Mouse (Mus musculus): ENCODE measurements at regions not wholly inside any gene's neighbourhood (a gene's known extent, or its start where the extent isn't known, plus 50 kb on each side); places are given as distances from the start of the nearest gene placed in this dataset.
A peak's percentile ranks its signal among the peaks of the same experiment; 100 is the strongest.

- H3K27ac ChIP-seq: no peak overlapping the region
- no peaks in the 10 kb centered on the region; the same call in 1 of the 2 replicates for H3K27me3 ChIP-seq (replicated peaks)
- no peaks in the 10 kb centered on the region for H3K9me3 ChIP-seq
- H3K9ac ChIP-seq: no peak overlapping the region
- no peak for ATAC-seq (ENCODE audit: insufficient read depth, low FRiP score, low read depth)
- H3K4me3 ChIP-seq (replicated peaks): peak overlapping the region; percentile 3; the same call in 1 of the 2 replicates
- H3K4me2 ChIP-seq: peak overlapping the region; percentile 90; the same call in 1 of the 2 replicates
- H3K4me1 ChIP-seq: peaks cover 14% of the 10 kb centered on the region
- 47% methylated on average over 9 of the region's 9 CpGs for whole genome bisulfite sequencing
- no peaks in the 10 kb centered on the region for H3K36me3 ChIP-seq
Measured at GRCm38 (mm10) chr3:9345885-9346284, 264.0 kb downstream of the Zfp704 start.

- Histone ChIP-seq H3K27me3 (replicated peaks) (no peaks in the 10 kb centered on the region; the same call in 1 of the 2 replicates), H3K27ac (no peak overlapping the region), H3K9me3 (no peaks in the 10 kb centered on the region), H3K36me3 (no peaks in the 10 kb centered on the region), H3K4me3 (replicated peaks) (no peak overlapping the region), H3K4me2 (no peak overlapping the region), H3K4me1 (peaks cover 17% of the 10 kb centered on the region), H3K9ac (no peak overlapping the region)
- no peak for ATAC-seq (ENCODE audit: insufficient read depth, low FRiP score, low read depth)
- 12% methylated on average over 4 of the region's 4 CpGs for whole genome bisulfite sequencing
Measured at GRCm38 (mm10) chr3:9343586-9343985, 266.3 kb downstream of the Zfp704 start.

DNA sequence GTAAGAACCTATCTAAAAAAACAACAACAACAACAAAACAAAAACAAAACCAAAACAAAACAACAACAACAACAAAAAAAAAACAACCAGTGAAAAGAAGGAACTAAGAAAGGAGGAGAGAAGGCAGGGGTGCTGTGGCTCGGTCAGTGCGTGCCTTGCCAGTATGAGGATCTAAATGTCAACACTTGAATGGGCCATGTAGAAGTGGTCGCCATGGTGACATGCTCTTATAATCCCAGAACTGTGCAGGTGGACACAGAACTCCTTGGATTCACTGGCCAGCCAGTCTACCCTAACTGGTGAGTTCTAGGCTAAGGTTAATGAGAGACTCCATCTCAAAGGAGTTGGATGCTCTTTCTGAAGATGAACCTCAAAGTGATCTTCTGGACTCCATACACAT lies 267.7 kb downstream of the Zfp704 start:
- ATAC-seq (ENCODE audit: insufficient read depth, low FRiP score, low read depth): no peak

DNA sequence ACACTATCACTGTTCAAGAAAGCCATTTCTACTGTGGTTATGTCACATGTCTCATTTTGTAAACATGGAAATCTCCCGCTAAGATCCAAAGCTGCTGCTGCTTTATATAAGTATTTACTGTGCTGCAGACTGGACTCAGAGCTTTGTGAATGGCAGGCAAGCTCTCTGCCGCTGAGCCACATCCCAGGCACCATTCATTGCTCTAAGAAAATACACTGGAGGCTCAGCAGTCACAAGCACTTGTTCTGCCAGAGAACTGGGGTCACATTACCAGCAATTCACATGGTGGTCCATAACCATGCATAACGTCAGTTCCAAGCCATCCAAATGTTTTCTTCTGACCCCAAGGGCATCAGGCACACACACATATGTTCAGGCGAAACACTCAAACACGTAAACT lies 268.2 kb downstream of the Zfp704 start:
- WGBS: 53% methylated on average over 5 of the region's 5 CpGs
- Histone ChIP-seq H3K36me3 (no peaks in the 10 kb centered on the region), H3K27ac (no peak overlapping the region), H3K4me3 (replicated peaks) (no peak overlapping the region), H3K4me1 (peaks cover 9% of the 10 kb centered on the region), H3K9me3 (no peaks in the 10 kb centered on the region), H3K9ac (no peak overlapping the region), H3K27me3 (replicated peaks) (no peaks in the 10 kb centered on the region), H3K4me2 (no peak overlapping the region)
- no peak for ATAC-seq (ENCODE audit: insufficient read depth, low FRiP score, low read depth)

More for the DNA sequence above, 267.7 kb downstream of the Zfp704 start:
- H3K9me3 ChIP-seq: no peaks in the 10 kb centered on the region
- H3K4me1 ChIP-seq: peaks cover 10% of the 10 kb centered on the region
- H3K4me2 ChIP-seq: no peak overlapping the region
- no peaks in the 10 kb centered on the region for H3K27me3 ChIP-seq (replicated peaks)
- H3K36me3 ChIP-seq: no peaks in the 10 kb centered on the region
- WGBS: 82% methylated on average over 3 of the region's 3 CpGs
- no peak overlapping the region for H3K4me3 ChIP-seq (replicated peaks)
- H3K27ac ChIP-seq: no peak overlapping the region
- no peak overlapping the region for H3K9ac ChIP-seq

GRCm38 (mm10) chr3:9341244-9341643 lies 268.6 kb downstream of the Zfp704 start:
- H3K27me3 ChIP-seq (replicated peaks): no peaks in the 10 kb centered on the region
- H3K9ac ChIP-seq: no peak overlapping the region
- peak overlapping the region; percentile 79 for H3K4me2 ChIP-seq
- H3K4me1 ChIP-seq: peaks cover 9% of the 10 kb centered on the region
- H3K4me3 ChIP-seq (replicated peaks): peak overlapping the region; percentile 32; the same call in 1 of the 2 replicates
- WGBS: 28% methylated on average over 4 of the region's 4 CpGs
- H3K36me3 ChIP-seq: no peaks in the 10 kb centered on the region
- no peak for ATAC-seq (ENCODE audit: insufficient read depth, low FRiP score, low read depth)
- no peak overlapping the region for H3K27ac ChIP-seq
- H3K9me3 ChIP-seq: no peaks in the 10 kb centered on the region

DNA sequence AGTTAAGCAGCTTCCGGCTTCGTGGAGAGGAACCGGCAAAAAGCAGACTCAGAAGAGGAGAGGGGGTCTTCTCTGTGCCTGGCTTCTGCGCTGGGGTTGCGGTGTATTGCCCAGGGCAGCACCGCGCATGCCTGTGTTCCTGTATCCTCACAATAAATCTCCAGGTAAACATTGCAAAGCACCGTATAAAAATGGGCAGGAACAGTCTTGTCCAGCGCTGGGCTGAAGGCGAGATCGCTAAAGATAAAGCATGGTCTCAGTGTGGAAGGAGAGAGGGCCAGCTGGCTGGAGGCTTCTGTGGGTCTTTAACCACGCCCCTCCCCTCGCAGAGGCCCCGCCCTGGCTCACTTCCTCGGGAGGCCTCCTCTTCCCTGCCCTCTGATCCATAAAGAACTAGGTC lies 269.1 kb downstream of the Zfp704 start:
- Histone ChIP-seq H3K27ac (no peak overlapping the region), H3K4me3 (replicated peaks) (peak overlapping the region; percentile 32), H3K4me2 (peak overlapping the region; percentile 79), H3K4me1 (peaks cover 9% of the 10 kb centered on the region), H3K9ac (0 out of 2 replicates have a peak overlapping the region, but pooled peaks have one; percentile 6), H3K36me3 (no peaks in the 10 kb centered on the region), H3K27me3 (replicated peaks) (no peaks in the 10 kb centered on the region), H3K9me3 (no peaks in the 10 kb centered on the region)
- 1% methylated on average over 15 of the region's 15 CpGs for WGBS
- peak; percentile 68; the same call in 1 of the 2 replicates for ATAC-seq (ENCODE audit: insufficient read depth, low FRiP score, low read depth)

DNA sequence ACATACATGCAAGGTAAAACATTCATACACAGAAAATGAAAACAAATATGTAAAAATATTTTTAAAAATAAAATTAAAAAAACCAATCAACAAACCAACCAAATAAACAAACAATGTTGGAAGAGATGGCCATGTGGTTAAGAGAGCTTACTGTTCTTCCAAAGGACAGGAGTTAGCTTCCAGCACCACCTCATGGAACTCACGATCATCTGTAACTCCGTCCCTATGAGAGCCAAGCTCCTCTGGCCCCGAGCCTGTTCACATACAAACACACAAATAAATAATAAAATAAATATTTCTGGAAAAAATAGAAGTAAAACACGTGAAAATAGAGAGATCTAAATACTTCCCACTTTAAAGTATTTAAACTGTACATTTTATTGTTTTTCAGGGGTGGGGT lies 269.5 kb downstream of the Zfp704 start:
- Histone ChIP-seq H3K36me3 (no peaks in the 10 kb centered on the region), H3K4me2 (peak overlapping the region; percentile 79), H3K27me3 (replicated peaks) (no peaks in the 10 kb centered on the region), H3K4me3 (replicated peaks) (peak overlapping the region; percentile 32), H3K9me3 (no peaks in the 10 kb centered on the region), H3K9ac (no peak overlapping the region), H3K4me1 (peaks cover 9% of the 10 kb centered on the region), H3K27ac (no peak overlapping the region)
- ATAC-seq (ENCODE audit: insufficient read depth, low FRiP score, low read depth): no peak
- 27% methylated on average over 4 of the region's 4 CpGs for WGBS

GRCm38 (mm10) chr3:9339669-9340068 lies 270.2 kb downstream of the Zfp704 start:
- peaks cover 9% of the 10 kb centered on the region for H3K4me1 ChIP-seq
- H3K27ac ChIP-seq: no peak overlapping the region
- WGBS: 70% methylated on average over 4 of the region's 4 CpGs
- no peak overlapping the region for H3K4me2 ChIP-seq
- H3K4me3 ChIP-seq (replicated peaks): no peak overlapping the region
- ATAC-seq (ENCODE audit: insufficient read depth, low FRiP score, low read depth): no peak
- H3K9me3 ChIP-seq: no peaks in the 10 kb centered on the region
- no peaks in the 10 kb centered on the region for H3K36me3 ChIP-seq
- H3K9ac ChIP-seq: no peak overlapping the region
- no peaks in the 10 kb centered on the region for H3K27me3 ChIP-seq (replicated peaks)

- ATAC-seq (ENCODE audit: insufficient read depth, low FRiP score, low read depth): no peak
- no peak overlapping the region for H3K9ac ChIP-seq
- 74% methylated on average over 4 of the region's 4 CpGs for WGBS
Measured at GRCm38 (mm10) chr3:9335580-9335979, 274.3 kb downstream of the Zfp704 start.

More at GRCm38 (mm10) chr3:9335580-9335979, 274.3 kb downstream of the Zfp704 start:
- Histone ChIP-seq H3K4me2 (no peak overlapping the region), H3K36me3 (no peaks in the 10 kb centered on the region), H3K27ac (no peak overlapping the region), H3K4me1 (peaks cover under 1% of the 10 kb centered on the region; the same call in 1 of the 2 replicates), H3K9me3 (no peaks in the 10 kb centered on the region), H3K4me3 (replicated peaks) (no peak overlapping the region), H3K27me3 (replicated peaks) (no peaks in the 10 kb centered on the region)

Measured in stomach, embryonic 15.5 days (tissue).